Mouse (Mus musculus) hindbrain, postnatal 0 days (tissue): Measurements from ENCODE around the gene Reep3. TPM values are rescaled to one million over a fixed set of nuclear protein-coding genes. Genes with fewer than 3 reads are reported as not detected.

ENCODE experiments used
- ATAC-seq: fragments of 200-750 bp; cut with Nextera tagmentation; 2 replicates; pipeline ENCODE4 v1.8.0; 2017; ENCODE audit warnings: mild to moderate bottlenecking, moderate TSS enrichment, moderate library complexity
- DNase-seq: peaks from one replicate; pipeline ENCODE4 v3.0.0-alpha.2; 2015; ENCODE audit warnings: low spot score
- H3K27ac ChIP-seq: fragments of 300-500 bp; sonication (generic); 2 replicates; pipeline ENCODE4 v1.5.1; 2014; ENCODE audit warnings: mild to moderate bottlenecking
- H3K27me3 ChIP-seq: fragments of 300-500 bp; sonication (generic); 2 replicates; pipeline ENCODE4 v1.6.1; 2014; ENCODE audit warnings: low read length, mixed read lengths; ENCODE audit not compliant: insufficient read depth
- H3K36me3 ChIP-seq: fragments of 300-500 bp; sonication (generic); 2 replicates; pipeline ENCODE4 v1.6.1; 2014; ENCODE audit warnings: low read length, mixed read lengths; ENCODE audit not compliant: insufficient read depth
- H3K4me1 ChIP-seq: fragments of 300-500 bp; sonication (generic); 2 replicates; pipeline ENCODE4 v1.6.1; 2014; ENCODE audit warnings: antibody characterized with exemption, low read length, mixed read lengths; ENCODE audit not compliant: insufficient read depth
- H3K4me2 ChIP-seq: fragments of 300-500 bp; sonication (generic); 2 replicates; pipeline ENCODE4 v1.6.1; 2014; ENCODE audit warnings: low read depth, mild to moderate bottlenecking, low read length, moderate library complexity, mixed read lengths
- H3K4me3 ChIP-seq: fragments of 300-500 bp; sonication (generic); 2 replicates; pipeline ENCODE4 v1.5.1; 2014; ENCODE audit warnings: low read length
- H3K9ac ChIP-seq: fragments of 300-500 bp; sonication (generic); replicated peaks from 2 replicates; pipeline ENCODE4 v1.6.1; 2014; ENCODE audit warnings: mild to moderate bottlenecking, low read length, moderate library complexity, mixed read lengths
- H3K9me3 ChIP-seq: fragments of 300-500 bp; sonication (generic); 2 replicates; pipeline ENCODE4 v1.6.1; 2016; ENCODE audit warnings: low read length, mixed read lengths
- CTCF ChIP-seq: IDR thresholded peaks from 2 replicates; pipeline ENCODE4 v1.5.1; 2016; ENCODE audit warnings: antibody characterized with exemption, control low read depth, low read depth
- WGBS: fragments of 180-500 bp; shearing (Covaris S2); extraction: QIAGEN DNeasy Blood & Tissue Kit; methylation state at CpG from one replicate; pipeline ENCODE4 v1.1.7; 2014; 5-methylcytosine and 5-hydroxymethylcytosine counted together
- polyA plus RNA-seq: library from polyadenylated mRNA; unstranded; fragments of >200 nt; fragmentation: Nextera tagmentation; extraction: Ambion mirVana; gene quantifications from 2 replicates; pipeline ENCODE4 v1.2.1, GENCODE M21; 2015
- total RNA-seq: library from RNA; depleted of rRNA; stranded (reverse); fragments of >200 nt; gene quantifications from 2 replicates; pipeline ENCODE4 v1.2.3, GENCODE M21; 2014

The Reep3 gene
- total and polyA plus RNA-seq, 2 experiments from 2014 or later = 33.9 to 36.2 TPM

DNA sequence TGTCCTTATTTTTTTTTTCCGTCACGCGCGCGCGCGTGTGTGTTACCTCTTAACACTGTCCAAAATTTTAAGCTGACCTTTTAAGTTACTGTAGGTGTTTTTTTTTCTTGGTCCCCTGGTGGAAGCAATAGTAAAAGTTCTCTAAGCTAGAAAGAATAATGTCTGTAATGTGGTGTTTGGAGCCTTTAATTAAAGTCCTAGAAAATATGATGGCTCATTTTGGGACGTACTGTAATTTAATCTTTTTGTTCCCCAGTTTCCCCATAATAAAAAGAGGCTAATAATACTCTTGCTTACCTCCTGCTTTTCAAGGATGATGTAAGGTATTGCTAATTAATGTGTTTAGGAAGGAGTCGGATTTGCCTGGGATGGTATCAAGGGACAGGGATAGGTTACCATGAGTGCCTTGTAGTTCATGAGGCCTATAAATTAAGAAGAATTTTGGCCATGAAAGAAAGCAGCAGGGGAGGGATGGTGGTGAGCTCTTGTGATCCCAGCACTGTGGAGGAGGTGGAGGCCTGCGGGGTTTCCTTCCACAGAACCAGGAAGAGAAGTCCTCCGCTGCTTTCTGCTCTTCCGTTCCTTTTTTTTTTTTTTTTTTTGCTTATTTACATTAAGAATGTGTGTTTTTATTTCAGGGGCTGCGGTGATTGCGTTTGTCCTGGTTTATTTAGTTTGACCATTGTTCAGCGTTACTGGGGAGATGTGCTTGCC is 849 bp upstream of the Reep3 start:
- H3K9ac ChIP-seq = peak overlapping the region; percentile 100
- H3K4me1 ChIP-seq = peaks cover 32% of the 10 kb centered on the region
- peak; percentile 25 for TF ChIP-seq CTCF
- H3K9me3 ChIP-seq = no peaks in the 10 kb centered on the region
- DNase-seq (no peak), ATAC-seq (no peak)
- WGBS = under 1% methylated on average over 15 of the region's 15 CpGs
- H3K27me3 ChIP-seq = no peaks in the 10 kb centered on the region
- H3K4me2 ChIP-seq = peak overlapping the region; percentile 76
- peak overlapping the region; percentile 99; the same call in 1 of the 2 replicates for H3K27ac ChIP-seq
- no peaks in the 10 kb centered on the region for H3K36me3 ChIP-seq
- H3K4me3 ChIP-seq = peak overlapping the region; percentile 98

DNA sequence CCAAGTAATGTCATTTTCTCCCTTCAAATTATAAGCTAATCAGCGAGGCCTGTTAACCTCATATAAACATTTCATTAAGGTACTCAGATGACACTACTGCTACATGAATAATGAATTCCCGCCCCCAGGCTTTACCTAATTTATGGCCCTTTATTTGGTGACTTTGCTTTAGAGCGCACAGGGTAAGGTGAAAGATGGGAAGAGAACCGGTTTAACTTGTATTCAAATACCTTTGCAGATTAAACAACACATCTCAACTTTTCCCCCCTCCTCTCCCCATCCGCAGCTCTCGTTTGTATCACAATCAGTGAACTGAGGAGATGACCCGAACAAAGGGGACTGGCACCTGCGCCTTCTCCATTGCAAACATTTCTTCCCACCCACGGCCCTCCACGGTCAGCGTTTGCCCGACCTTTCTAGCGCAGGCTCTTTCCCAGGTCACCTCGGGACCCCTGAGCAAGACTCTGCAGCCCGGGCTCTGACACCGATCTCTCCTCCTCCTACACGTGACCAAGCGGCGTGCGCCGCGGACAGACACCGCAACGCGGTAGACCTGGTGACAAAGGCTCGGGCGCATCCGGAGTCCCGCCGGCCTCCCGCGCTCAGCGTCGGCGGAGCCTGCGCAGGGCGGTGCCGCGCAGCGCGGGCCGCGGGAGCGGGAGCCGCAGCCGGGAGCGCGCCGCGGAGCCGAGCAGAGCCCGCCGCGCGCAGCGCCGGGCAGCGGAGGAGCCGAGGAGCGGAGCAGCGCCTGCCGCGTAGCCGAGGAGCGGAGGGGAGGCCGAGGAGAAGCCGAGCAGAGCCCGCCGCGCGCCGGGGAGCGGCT is 736 bp downstream of the Reep3 start, which contains the start of gene Jmjd1c:
Gene Jmjd1c, plus strand, starts transcription at position 328 of the 823 bp plus-strand sequence.
- H3K4me2 ChIP-seq = peak within 1 kb of the TSS; percentile 76
- H3K27ac ChIP-seq = peak within 1 kb of the TSS; percentile 99
- H3K9me3 ChIP-seq = no peaks in the 10 kb centered on the region
- ATAC-seq = peak; percentile 90
- peak; percentile 94 for DNase-seq
- H3K9ac ChIP-seq = peak within 1 kb of the TSS; percentile 100
- H3K4me3 ChIP-seq = peak within 1 kb of the TSS; percentile 98
- WGBS = under 1% methylated on average over 66 of the region's 73 CpGs
- H3K36me3 ChIP-seq = no peaks in the 10 kb centered on the region
- H3K4me1 ChIP-seq = peaks cover 31% of the 10 kb centered on the region
- no peaks in the 10 kb centered on the region for H3K27me3 ChIP-seq
- TF ChIP-seq CTCF = no peak

DNA sequence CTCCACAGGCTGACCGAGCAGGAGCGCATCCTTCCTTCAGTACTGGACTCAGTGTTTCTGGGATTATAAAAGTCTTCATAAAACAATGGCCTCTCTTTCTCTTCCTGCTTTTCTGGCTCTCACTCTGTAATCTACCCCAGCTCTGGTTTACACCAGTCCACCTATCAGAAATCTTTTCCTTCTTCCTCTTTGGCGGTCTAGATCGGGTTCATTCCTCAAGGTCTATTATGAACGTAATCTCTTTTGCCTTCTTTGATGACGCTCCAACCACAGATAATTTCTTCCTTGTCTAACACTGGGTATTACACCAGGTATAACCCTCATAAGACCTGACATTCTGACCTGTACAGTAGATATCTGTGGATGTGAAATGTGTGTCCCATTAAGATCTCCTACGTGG is 1.8 kb downstream of the Reep3 start:
- H3K36me3 ChIP-seq = no peaks in the 10 kb centered on the region
- 90% methylated on average over 7 of the region's 7 CpGs for WGBS
- no peak for ATAC-seq
- TF ChIP-seq CTCF = no peak
- no peak for DNase-seq
- H3K4me1 ChIP-seq = peaks cover 20% of the 10 kb centered on the region
- H3K27me3 ChIP-seq = no peaks in the 10 kb centered on the region
- H3K4me3 ChIP-seq = no peak overlapping the region
- H3K27ac ChIP-seq = no peak overlapping the region
- H3K4me2 ChIP-seq = peak overlapping the region; percentile 76
- no peaks in the 10 kb centered on the region for H3K9me3 ChIP-seq
- no peak overlapping the region for H3K9ac ChIP-seq

DNA sequence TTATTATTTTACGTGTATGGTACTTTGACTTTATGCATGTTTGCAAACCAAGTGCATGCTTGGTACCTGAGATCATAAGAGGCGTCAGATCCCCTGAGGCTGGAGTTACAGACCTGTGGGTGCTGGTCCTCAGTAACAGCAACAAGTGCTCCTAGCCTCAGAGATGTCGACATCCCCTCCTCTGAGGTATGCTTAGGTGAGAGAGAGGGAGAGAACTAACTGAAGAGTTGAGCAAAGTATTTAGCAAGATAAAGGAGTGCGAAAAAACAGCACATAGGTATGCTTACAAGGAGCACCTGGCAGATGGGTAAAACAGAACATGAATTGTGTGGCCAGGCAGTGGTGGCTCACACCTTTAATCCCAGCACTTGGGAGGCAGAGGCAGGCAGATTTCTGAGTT is 6.1 kb downstream of the Reep3 start:
- 94% methylated on average over 4 of the region's 4 CpGs for WGBS
- no peak overlapping the region for H3K4me2 ChIP-seq
- no peaks in the 10 kb centered on the region for H3K9me3 ChIP-seq
- no peak for TF ChIP-seq CTCF
- H3K36me3 ChIP-seq = no peaks in the 10 kb centered on the region
- ATAC-seq (no peak), DNase-seq (no peak)
- H3K4me3 ChIP-seq = no peak overlapping the region
- H3K4me1 ChIP-seq = 0 out of 2 replicates have a peak, but pooled peaks cover 6% of the 10 kb centered on the region
- no peak overlapping the region for H3K27ac ChIP-seq
- H3K27me3 ChIP-seq = no peaks in the 10 kb centered on the region
- no peak overlapping the region for H3K9ac ChIP-seq

DNA sequence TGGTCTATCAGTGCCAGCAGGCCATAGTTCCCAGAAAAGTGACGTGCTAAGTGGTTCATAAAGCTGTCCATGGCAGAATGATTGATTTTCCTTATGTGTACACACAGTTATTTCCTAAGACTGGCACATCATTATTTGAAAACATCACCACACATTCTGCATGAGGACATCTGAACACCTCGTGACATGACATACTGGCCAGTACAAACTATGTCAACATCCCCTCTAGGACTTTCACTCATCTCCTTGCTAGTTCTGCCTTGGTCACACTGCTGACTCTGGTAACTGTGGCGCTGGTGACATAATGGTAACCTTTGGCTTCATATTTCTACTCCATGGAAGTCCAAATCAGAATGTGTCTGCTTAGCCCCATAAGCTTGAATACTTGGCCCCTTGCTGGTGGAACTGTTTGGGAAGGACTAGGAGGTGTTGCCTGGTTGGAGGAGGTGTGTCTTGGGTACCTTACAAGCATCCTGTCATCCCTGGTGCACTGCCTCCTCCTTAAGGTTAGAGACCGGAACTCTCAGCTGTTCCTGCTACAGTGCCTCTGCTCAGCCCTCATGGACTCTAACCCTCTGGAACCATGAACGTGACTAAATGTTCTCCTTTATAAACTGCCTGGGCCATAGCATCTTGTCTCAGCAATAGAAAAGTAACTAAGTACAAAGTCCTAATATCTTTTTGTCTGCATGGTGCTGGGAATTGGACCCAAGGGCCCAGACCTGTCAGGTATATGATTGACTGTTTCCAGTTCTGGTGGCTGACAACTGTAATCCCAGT is 9.1 kb downstream of the Reep3 start:
- DNase-seq (no peak), ATAC-seq (no peak)
- Histone ChIP-seq H3K9ac (no peak overlapping the region), H3K4me3 (no peak overlapping the region), H3K4me2 (no peak overlapping the region), H3K27me3 (no peaks in the 10 kb centered on the region), H3K4me1 (peaks cover 3% of the 10 kb centered on the region; the same call in 1 of the 2 replicates), H3K36me3 (no peaks in the 10 kb centered on the region), H3K9me3 (no peaks in the 10 kb centered on the region), H3K27ac (no peak overlapping the region)
- WGBS = 93% methylated on average over 5 of the region's 5 CpGs
- no peak for TF ChIP-seq CTCF

DNA sequence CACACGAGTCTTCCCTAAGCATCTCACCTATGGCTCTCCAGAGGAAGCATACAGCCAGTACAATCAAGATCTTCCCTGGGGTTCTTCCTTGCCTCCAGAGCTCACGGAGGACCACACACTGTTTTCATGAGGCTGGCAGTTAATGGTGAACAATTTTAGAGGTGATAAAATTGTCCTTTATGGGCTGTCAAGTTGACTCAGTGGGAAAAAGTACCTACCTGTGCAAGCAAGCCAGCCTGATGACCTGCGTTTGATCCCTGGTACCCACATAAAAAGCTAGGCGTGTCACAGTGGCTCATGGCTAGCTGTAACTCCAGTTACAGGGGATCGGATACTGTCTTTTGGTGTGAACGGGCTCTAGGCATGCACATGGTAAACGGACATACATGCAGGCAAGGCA is 10.8 kb downstream of the Reep3 start:
- H3K4me3 ChIP-seq = no peak overlapping the region
- H3K4me2 ChIP-seq = no peak overlapping the region
- H3K27ac ChIP-seq = peak overlapping the region; percentile 15; the same call in 1 of the 2 replicates
- H3K36me3 ChIP-seq = no peaks in the 10 kb centered on the region
- no peaks in the 10 kb centered on the region for H3K27me3 ChIP-seq
- no peaks in the 10 kb centered on the region for H3K9me3 ChIP-seq
- TF ChIP-seq CTCF = no peak
- no peak overlapping the region for H3K9ac ChIP-seq
- ATAC-seq (no peak), DNase-seq (no peak)
- peaks cover 3% of the 10 kb centered on the region; the same call in 1 of the 2 replicates for H3K4me1 ChIP-seq
- WGBS = 86% methylated on average over 7 of the region's 7 CpGs
